Mouse (Mus musculus) lung, postnatal 0 days (tissue): ENCODE results near the gene Mitd1.

Source experiments
- CTCF ChIP-seq: IDR thresholded peaks from 2 replicates; pipeline ENCODE4 v1.5.1; 2016; ENCODE audit warnings: antibody characterized with exemption, mild to moderate bottlenecking
- EP300 ChIP-seq: IDR thresholded peaks from 2 replicates; pipeline ENCODE4 v1.6.1; 2016; ENCODE audit warnings: antibody characterized with exemption, mild to moderate bottlenecking, control low read depth

GRCm38 (mm10) chr1:37869362-37869761 lies 20.8 kb downstream of the Mitd1 start:
- TF ChIP-seq CTCF, result no peak
- no peak for TF ChIP-seq EP300
